Mouse (Mus musculus): ENCODE data around the gene 4930562C15Rik.

GRCm38 (mm10) chr16:4833858-4834257 is 1.4 kb upstream of the 4930562C15Rik start:
- TF ChIP-seq POLR2A (IDR thresholded peaks at IDR 0.05; ENCODE audit: extremely low read depth, insufficient read depth, low read length): no peak
- no peak for TF ChIP-seq CTCF (IDR thresholded peaks at IDR 0.05; ENCODE audit: extremely low read depth, insufficient read depth, low read length)
